Mouse (Mus musculus): Measurements from ENCODE around the gene Ear10. TPM values are rescaled to one million over a fixed set of nuclear protein-coding genes. Genes with fewer than 3 reads are reported as not detected.
"Not testable (repeated sequence)": the region's sequence is repeated elsewhere in the genome, so short reads cannot be mapped to it uniquely, and the experiment has no call there.

Gene Ear10
- total RNA-seq (2021): not detected
- long read RNA-seq, experiment 1: 0 reads
- long read RNA-seq, experiment 2: 0 reads

DNA sequence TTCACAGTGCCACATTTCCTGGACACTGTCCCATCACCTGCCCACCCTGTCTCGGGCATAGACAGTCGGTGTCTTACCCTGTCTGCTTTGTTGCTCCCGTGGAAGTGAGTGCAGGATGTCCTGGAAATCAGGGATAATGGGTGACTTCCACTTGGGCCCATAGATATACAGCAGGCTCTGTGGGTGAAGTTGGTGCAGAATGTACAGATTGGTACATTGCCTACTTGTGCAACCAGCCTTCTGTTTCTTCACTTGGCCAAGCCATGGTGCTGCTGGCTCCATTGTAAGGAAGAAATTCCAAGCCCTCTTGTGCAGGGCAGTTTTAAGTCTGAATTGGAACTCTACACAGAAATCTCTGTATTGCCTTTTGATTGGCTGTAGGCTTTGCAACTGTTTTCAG lies at the start of gene Ear10:
Gene Ear10, minus strand, starts transcription at position 101 of the 400 bp plus-strand sequence.
- not testable (repeated sequence) for DNase-seq (ENCODE audit: low spot score)

DNA sequence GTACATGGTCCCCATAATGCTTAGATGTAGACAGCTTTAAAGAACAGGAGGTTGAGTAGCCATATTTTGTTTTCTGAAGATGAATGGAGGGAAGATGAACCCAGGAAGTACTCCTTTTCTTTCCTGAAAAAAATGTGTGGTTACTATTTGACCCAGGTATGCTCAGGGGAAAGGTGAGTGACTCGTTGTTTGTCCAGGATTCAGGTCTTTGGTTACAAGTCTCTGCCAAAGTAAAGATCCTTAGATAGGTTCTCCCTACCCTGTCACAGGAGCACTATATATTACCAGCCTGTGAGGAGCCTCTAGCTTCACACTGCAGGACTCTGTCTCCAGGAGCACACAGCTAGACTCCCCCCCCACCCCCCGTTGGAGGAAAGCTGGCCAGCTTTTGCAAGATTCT lies 33.4 kb upstream of the Ear10 start, which contains the start of gene Ang5:
Gene Ang5, plus strand, starts transcription at position 301 of the 400 bp plus-strand sequence.
- not testable (repeated sequence) for DNase-seq (ENCODE audit: low spot score)

- DNase-seq (ENCODE audit: low spot score): not testable (repeated sequence)
Measured at GRCm38 (mm10) chr14:43955074-43955473, 31.7 kb upstream of the Ear10 start.

GRCm38 (mm10) chr14:43953382-43953781 lies 30.0 kb upstream of the Ear10 start:
- not testable (repeated sequence) for DNase-seq (ENCODE audit: low spot score)

GRCm38 (mm10) chr14:43933399-43933798 lies 10.0 kb upstream of the Ear10 start:
- DNase-seq (ENCODE audit: low spot score): not testable (repeated sequence)

- peak; percentile 2 for DNase-seq (ENCODE audit: low spot score)
Measured at GRCm38 (mm10) chr14:43932991-43933390, 9.6 kb upstream of the Ear10 start.

DNA sequence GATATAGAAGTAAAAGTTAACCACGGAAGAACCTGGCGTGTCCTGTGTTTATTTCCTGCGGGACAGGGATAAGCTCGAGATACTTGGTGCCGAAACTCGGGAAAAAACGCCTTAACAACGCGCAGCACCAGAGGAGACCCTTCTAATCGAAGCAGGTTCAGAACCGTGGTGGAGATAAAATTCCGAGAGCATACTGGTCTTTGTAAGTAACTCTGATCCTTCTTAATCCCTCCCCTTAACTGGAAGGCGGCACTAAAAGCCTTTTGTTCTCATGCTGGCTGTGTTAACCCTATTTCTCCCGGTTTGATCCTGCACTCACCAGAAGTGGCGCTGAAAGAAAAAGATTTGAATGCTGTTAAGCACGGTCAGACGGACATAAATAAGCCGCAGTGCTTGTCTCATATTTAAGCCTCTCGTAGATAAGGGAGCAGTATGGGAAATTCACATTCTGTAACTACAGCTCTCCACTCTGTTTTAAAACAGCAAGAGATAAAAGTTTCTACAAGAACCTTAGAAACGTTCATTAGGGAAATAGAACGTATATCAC lies 2.1 kb upstream of the Ear10 start:
- not testable (repeated sequence) for DNase-seq (ENCODE audit: low spot score)

GRCm38 (mm10) chr14:43924688-43925403 lies 1.5 kb upstream of the Ear10 start, which contains the start of gene Gm8113:
Gene Gm8113, plus strand, starts transcription at chr14:43925390.
- DNase-seq (ENCODE audit: low spot score): peak; percentile 18

- not testable (repeated sequence) for DNase-seq (ENCODE audit: low spot score)
Measured at GRCm38 (mm10) chr14:43918214-43918613, 5.1 kb downstream of the Ear10 start.

GRCm38 (mm10) chr14:43898577-43898976 lies 24.8 kb downstream of the Ear10 start:
- not testable (repeated sequence) for DNase-seq (ENCODE audit: low spot score)

- not testable (repeated sequence) for DNase-seq (ENCODE audit: low spot score)
Measured at GRCm38 (mm10) chr14:43895357-43895756, 28.0 kb downstream of the Ear10 start.

GRCm38 (mm10) chr14:43891288-43891687 lies 32.1 kb downstream of the Ear10 start:
- not testable (repeated sequence) for DNase-seq (ENCODE audit: low spot score)

- DNase-seq (ENCODE audit: low spot score): not testable (repeated sequence)
Measured at GRCm38 (mm10) chr14:43886235-43886634, 37.1 kb downstream of the Ear10 start.

DNA sequence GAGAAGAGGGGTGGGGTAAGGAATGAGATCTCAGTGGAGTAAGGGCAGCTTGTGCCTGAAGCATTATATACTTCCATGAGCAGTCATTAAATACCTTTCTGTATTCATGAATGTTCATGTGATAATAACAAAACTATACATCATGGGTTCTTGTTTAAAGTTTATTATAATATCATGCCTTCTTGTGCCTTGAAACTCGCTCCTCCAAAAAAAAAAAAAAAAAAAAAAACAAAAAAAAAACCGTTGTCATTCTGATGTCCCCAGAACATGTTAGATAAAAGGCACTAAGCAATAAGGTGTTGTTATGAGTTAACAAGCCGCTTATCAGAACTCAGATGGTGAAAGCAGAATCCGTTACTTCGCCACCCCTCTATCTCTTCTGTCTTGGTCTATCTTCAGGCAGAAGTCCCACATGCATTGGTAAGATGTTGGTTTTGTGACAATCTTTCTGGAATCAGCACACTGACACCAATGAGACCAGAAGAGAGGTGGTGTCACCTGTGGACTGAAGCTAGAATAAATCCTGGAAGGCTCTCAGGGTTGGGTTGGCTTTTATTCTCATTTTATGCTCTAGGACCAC lies 43.3 kb downstream of the Ear10 start:
- not testable (repeated sequence) for DNase-seq (ENCODE audit: low spot score)

- DNase-seq (ENCODE audit: low spot score): not testable (repeated sequence)
Measured at GRCm38 (mm10) chr14:43877789-43878188, 45.6 kb downstream of the Ear10 start.

GRCm38 (mm10) chr14:43875417-43875816 lies 47.9 kb downstream of the Ear10 start, which contains the start of gene Ear1:
Gene Ear1, minus strand, starts transcription at chr14:43875517.
- not testable (repeated sequence) for DNase-seq (ENCODE audit: low spot score)

DNA sequence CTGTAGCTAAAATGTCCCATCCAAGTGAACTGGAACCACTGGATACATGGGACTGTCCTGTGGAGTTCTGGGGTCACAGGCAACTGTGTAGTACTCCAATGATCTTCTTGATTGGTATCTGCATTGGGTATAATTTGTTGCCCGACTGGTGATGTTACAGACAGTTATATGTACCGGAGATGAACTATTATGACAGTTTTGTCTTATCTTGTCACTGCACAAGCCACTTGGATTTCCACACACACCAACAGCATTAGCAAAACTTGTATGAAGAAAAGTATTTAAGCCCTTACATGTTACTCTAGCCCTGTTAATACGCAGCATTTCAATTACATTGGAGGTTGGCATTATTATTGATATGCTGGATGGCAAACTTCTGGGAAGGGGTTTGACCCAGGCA lies 48.5 kb downstream of the Ear10 start:
- DNase-seq (ENCODE audit: low spot score): not testable (repeated sequence)

Other genes starting within 250 kb of the Ear10 start
- gene Gm8165, start 246.4 kb downstream of the Ear10 start, total RNA-seq (2021): not detected
- under 1 TPM; 0.24 to 0.25 TPM for gene Gm7324, start 225.7 kb downstream of the Ear10 start, total RNA-seq (2021)
- not detected for gene Gm16506, start 196.1 kb downstream of the Ear10 start, total RNA-seq (2021)
- not detected for gene Gm6526, start 175.7 kb downstream of the Ear10 start, total RNA-seq (2021)
- not detected for gene Gm8180, start 138.8 kb downstream of the Ear10 start, total RNA-seq (2021)
- gene Ear1, start 48.0 kb downstream of the Ear10 start, total RNA-seq (2021): not detected
- under 1 TPM; 0.11 to 0.50 TPM for gene Gm8113, start 1.8 kb upstream of the Ear10 start, total RNA-seq (2021)
- not detected for gene Ang5, start 33.5 kb upstream of the Ear10 start, total RNA-seq (2021)
- gene Ang6, start 78.7 kb upstream of the Ear10 start, total RNA-seq (2021): not detected
- gene Ear2, start 179.1 kb upstream of the Ear10 start, total RNA-seq (2021): under 1 TPM; 0.34 to 0.45 TPM
- gene Gm3327, start 200.3 kb upstream of the Ear10 start, total RNA-seq (2021): not detected